Mouse (Mus musculus): ENCODE data around the gene Kctd14. TPM values are rescaled to one million over a fixed set of nuclear protein-coding genes. Genes with fewer than 3 reads are reported as not detected.
"Not testable (repeated sequence)": the region's sequence is repeated elsewhere in the genome, so short reads cannot be mapped to it uniquely, and the experiment has no call there.

Gene Kctd14
- polyA plus RNA-seq (2014; fragmentation: Nextera tagmentation; extraction: Ambion mirVana) = 0.82 and 1.2 TPM in 2 replicates

- H3K36me3 ChIP-seq (ENCODE audit: control insufficient read depth, insufficient read depth, low read length); H3K9me3 ChIP-seq (ENCODE audit: control insufficient read depth, low read length); H3K4me3 ChIP-seq (ENCODE audit: control insufficient read depth in 1 of 2, insufficient read depth in 1 of 2, low read depth in 1 of 2, low read length in 2 of 2); H3K27me3 ChIP-seq (ENCODE audit: control insufficient read depth, insufficient read depth, low read length); H3K4me2 ChIP-seq (ENCODE audit: low read length); H3K27ac ChIP-seq (replicated peaks in 1 of 2; ENCODE audit: control insufficient read depth in 1 of 2, insufficient read depth in 1 of 2, low read depth in 2 of 2, low read length in 2 of 2); ATAC-seq (ENCODE audit: insufficient number of reproducible peaks, insufficient read depth, low FRiP score, low read depth); H3K9ac ChIP-seq (ENCODE audit: low read length): not testable (repeated sequence)
- peaks cover 7 to 19% of the 10 kb centered on the region in 2 experiments for H3K4me1 ChIP-seq (ENCODE audit: control insufficient read depth in 2 of 2, insufficient read depth in 2 of 2, low read length in 2 of 2)
- 54% methylated on average over 2 of the region's 2 CpGs for WGBS
Observed at GRCm38 (mm10) chr7:97451023-97451422, at the start of gene Kctd14. Kctd14 (plus strand) TSS chr7:97451323.

GRCm38 (mm10) chr7:97407145-97407544, 44.0 kb upstream of the Kctd14 start:
- no peak overlapping the region for H3K9ac ChIP-seq (ENCODE audit: low read length)
- no peak overlapping the region for H3K27ac ChIP-seq (replicated peaks in 1 of 2; ENCODE audit: control insufficient read depth in 1 of 2, insufficient read depth in 1 of 2, low read depth in 2 of 2, low read length in 2 of 2)
- H3K4me2 ChIP-seq (ENCODE audit: low read length) = no peak overlapping the region
- no peak for ATAC-seq (ENCODE audit: insufficient number of reproducible peaks, insufficient read depth, low FRiP score, low read depth)
- 87% methylated on average over 10 of the region's 10 CpGs for WGBS
- no peaks in the 10 kb centered on the region for H3K9me3 ChIP-seq (ENCODE audit: control insufficient read depth, low read length)
- H3K4me3 ChIP-seq (ENCODE audit: control insufficient read depth in 1 of 2, insufficient read depth in 1 of 2, low read depth in 1 of 2, low read length in 2 of 2) = no peak overlapping the region
- peaks cover 0 to 4% of the 10 kb centered on the region in 2 experiments; a peak in 2 of 4 replicates for H3K4me1 ChIP-seq (ENCODE audit: control insufficient read depth in 2 of 2, insufficient read depth in 2 of 2, low read length in 2 of 2)
- peaks cover 42% of the 10 kb centered on the region for H3K36me3 ChIP-seq (ENCODE audit: control insufficient read depth, insufficient read depth, low read length)
- no peaks in the 10 kb centered on the region for H3K27me3 ChIP-seq (ENCODE audit: control insufficient read depth, insufficient read depth, low read length)

DNA sequence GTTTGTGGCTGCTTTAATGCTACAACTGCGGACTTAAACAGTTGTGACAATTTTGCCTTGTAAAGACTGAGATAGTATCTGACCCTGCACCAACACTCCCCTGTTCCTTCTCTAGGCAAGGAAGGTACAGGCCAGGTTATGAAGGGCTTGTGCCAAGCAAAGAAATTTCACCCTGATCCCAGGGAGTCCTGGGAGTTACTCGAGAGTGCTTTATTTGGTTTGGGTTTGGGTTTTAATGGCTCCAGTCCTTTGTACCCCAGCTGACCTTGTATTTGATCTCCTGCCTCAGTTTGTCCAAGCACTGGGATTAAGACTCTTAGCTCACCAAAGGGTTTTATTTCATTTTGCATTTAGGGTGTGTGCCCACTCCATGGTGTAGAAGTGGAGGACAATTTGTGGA, 40.0 kb upstream of the Kctd14 start:
- Histone ChIP-seq H3K4me1 (ENCODE audit: control insufficient read depth in 2 of 2, insufficient read depth in 2 of 2, low read length in 2 of 2) (peaks cover 0 to 10% of the 10 kb centered on the region in 2 experiments; a peak in 2 of 4 replicates), H3K4me3 (ENCODE audit: control insufficient read depth in 1 of 2, insufficient read depth in 1 of 2, low read depth in 1 of 2, low read length in 2 of 2) (no peak overlapping the region), H3K4me2 (ENCODE audit: low read length) (no peak overlapping the region), H3K27me3 (ENCODE audit: control insufficient read depth, insufficient read depth, low read length) (no peaks in the 10 kb centered on the region), H3K27ac (replicated peaks in 1 of 2; ENCODE audit: control insufficient read depth in 1 of 2, insufficient read depth in 1 of 2, low read depth in 2 of 2, low read length in 2 of 2) (no peak overlapping the region), H3K36me3 (ENCODE audit: control insufficient read depth, insufficient read depth, low read length) (peaks cover 48% of the 10 kb centered on the region), H3K9me3 (ENCODE audit: control insufficient read depth, low read length) (no peaks in the 10 kb centered on the region), H3K9ac (ENCODE audit: low read length) (no peak overlapping the region)
- no peak for ATAC-seq (ENCODE audit: insufficient number of reproducible peaks, insufficient read depth, low FRiP score, low read depth)
- 91% methylated on average over 2 of the region's 2 CpGs for WGBS

- no peaks in the 10 kb centered on the region for H3K9me3 ChIP-seq (ENCODE audit: control insufficient read depth, low read length)
- H3K27ac ChIP-seq (replicated peaks in 1 of 2; ENCODE audit: control insufficient read depth in 1 of 2, insufficient read depth in 1 of 2, low read depth in 2 of 2, low read length in 2 of 2) = no peak overlapping the region
- H3K4me3 ChIP-seq (ENCODE audit: control insufficient read depth in 1 of 2, insufficient read depth in 1 of 2, low read depth in 1 of 2, low read length in 2 of 2) = no peak overlapping the region
- peaks cover 0 to 10% of the 10 kb centered on the region in 2 experiments; a peak in 2 of 4 replicates for H3K4me1 ChIP-seq (ENCODE audit: control insufficient read depth in 2 of 2, insufficient read depth in 2 of 2, low read length in 2 of 2)
- no peak overlapping the region for H3K9ac ChIP-seq (ENCODE audit: low read length)
- peaks cover 48% of the 10 kb centered on the region for H3K36me3 ChIP-seq (ENCODE audit: control insufficient read depth, insufficient read depth, low read length)
- no peak for ATAC-seq (ENCODE audit: insufficient number of reproducible peaks, insufficient read depth, low FRiP score, low read depth)
- no peak overlapping the region for H3K4me2 ChIP-seq (ENCODE audit: low read length)
- 72% methylated on average over 3 of the region's 3 CpGs for WGBS
- no peaks in the 10 kb centered on the region for H3K27me3 ChIP-seq (ENCODE audit: control insufficient read depth, insufficient read depth, low read length)
Observed at GRCm38 (mm10) chr7:97411575-97411974, 39.5 kb upstream of the Kctd14 start.

GRCm38 (mm10) chr7:97413981-97414380, 37.1 kb upstream of the Kctd14 start:
- Histone ChIP-seq H3K27ac (replicated peaks in 1 of 2; ENCODE audit: control insufficient read depth in 1 of 2, insufficient read depth in 1 of 2, low read depth in 2 of 2, low read length in 2 of 2) (no peak overlapping the region), H3K9ac (ENCODE audit: low read length) (no peak overlapping the region)
- 93% methylated on average over 1 of the region's 1 CpGs for WGBS

DNA sequence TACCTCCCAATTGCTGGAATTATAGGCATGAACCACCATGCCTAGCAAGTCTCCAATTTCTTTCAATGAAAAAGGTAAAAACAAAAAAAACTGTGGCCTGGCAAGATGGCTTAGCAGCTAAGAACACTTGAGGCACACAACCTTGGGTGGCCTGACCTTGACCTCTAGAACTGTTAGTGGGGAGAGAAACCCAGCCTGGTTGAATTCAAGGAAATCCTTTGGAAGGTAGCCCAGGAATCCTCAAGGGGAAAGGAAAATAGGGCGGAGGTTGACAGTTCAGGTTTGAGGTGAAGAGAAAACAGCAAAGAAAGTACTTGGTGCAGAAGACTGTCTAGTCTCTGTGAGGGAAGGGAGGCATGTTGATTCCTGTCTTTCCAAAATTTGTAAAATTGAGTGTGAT, 36.7 kb upstream of the Kctd14 start:
- 55% methylated on average over 1 of the region's 1 CpGs for WGBS
- peaks cover 11 to 26% of the 10 kb centered on the region in 2 experiments for H3K4me1 ChIP-seq (ENCODE audit: control insufficient read depth in 2 of 2, insufficient read depth in 2 of 2, low read length in 2 of 2)
- H3K27me3 ChIP-seq (ENCODE audit: control insufficient read depth, insufficient read depth, low read length) = no peaks in the 10 kb centered on the region
- H3K27ac ChIP-seq (replicated peaks in 1 of 2; ENCODE audit: control insufficient read depth in 1 of 2, insufficient read depth in 1 of 2, low read depth in 2 of 2, low read length in 2 of 2) = no peak overlapping the region
- H3K9ac ChIP-seq (ENCODE audit: low read length) = no peak overlapping the region
- H3K9me3 ChIP-seq (ENCODE audit: control insufficient read depth, low read length) = no peaks in the 10 kb centered on the region
- ATAC-seq (ENCODE audit: insufficient number of reproducible peaks, insufficient read depth, low FRiP score, low read depth) = no peak
- no peak overlapping the region for H3K4me3 ChIP-seq (ENCODE audit: control insufficient read depth in 1 of 2, insufficient read depth in 1 of 2, low read depth in 1 of 2, low read length in 2 of 2)
- peaks cover 19% of the 10 kb centered on the region for H3K36me3 ChIP-seq (ENCODE audit: control insufficient read depth, insufficient read depth, low read length)
- no peak overlapping the region for H3K4me2 ChIP-seq (ENCODE audit: low read length)

More at GRCm38 (mm10) chr7:97413981-97414380, 37.1 kb upstream of the Kctd14 start:
- Histone ChIP-seq H3K4me3 (ENCODE audit: control insufficient read depth in 1 of 2, insufficient read depth in 1 of 2, low read depth in 1 of 2, low read length in 2 of 2) (no peak overlapping the region), H3K36me3 (ENCODE audit: control insufficient read depth, insufficient read depth, low read length) (peaks cover 24% of the 10 kb centered on the region), H3K9me3 (ENCODE audit: control insufficient read depth, low read length) (no peaks in the 10 kb centered on the region), H3K27me3 (ENCODE audit: control insufficient read depth, insufficient read depth, low read length) (no peaks in the 10 kb centered on the region), H3K4me1 (ENCODE audit: control insufficient read depth in 2 of 2, insufficient read depth in 2 of 2, low read length in 2 of 2) (peaks cover 10 to 25% of the 10 kb centered on the region in 2 experiments), H3K4me2 (ENCODE audit: low read length) (no peak overlapping the region)
- ATAC-seq (ENCODE audit: insufficient number of reproducible peaks, insufficient read depth, low FRiP score, low read depth) = no peak

DNA sequence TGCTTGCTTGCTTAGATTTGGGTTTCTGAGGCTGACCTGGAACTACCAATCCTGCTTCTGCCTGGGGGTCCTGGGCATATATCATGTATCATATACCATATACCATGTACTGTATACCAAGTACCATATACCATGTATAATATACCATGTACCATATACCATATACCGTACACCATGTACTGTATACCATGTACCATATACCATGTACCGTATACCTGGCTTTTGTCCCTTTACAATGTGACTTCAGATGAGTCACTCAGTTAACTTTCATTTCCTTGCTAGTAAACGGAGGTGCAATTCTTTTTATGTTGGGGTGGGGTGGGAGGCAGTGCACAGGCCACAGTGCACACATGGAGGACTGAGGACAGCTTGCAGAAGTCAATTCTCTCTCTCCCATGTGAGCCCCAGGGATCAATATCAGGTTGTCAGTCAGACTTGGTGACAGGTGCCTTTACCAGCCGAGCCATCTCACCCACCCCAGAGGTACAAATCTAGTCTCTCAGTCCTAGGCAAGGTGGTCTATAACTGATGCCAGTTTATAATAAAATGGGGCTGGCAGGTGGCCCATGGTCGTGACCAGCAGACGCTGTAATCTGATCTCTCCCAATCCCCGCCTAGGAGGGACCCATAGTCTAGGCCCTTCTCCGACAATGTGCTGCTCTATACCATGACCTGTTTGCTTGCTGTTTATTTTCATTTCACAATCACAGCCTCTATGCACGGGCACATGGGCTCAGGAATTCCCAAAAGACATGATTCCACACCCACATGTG, 36.0 kb upstream of the Kctd14 start:
- H3K36me3 ChIP-seq (ENCODE audit: control insufficient read depth, insufficient read depth, low read length) = peaks cover 12% of the 10 kb centered on the region

More for the DNA sequence above, 36.0 kb upstream of the Kctd14 start:
- 55% methylated on average over 9 of the region's 9 CpGs for WGBS
- Histone ChIP-seq H3K4me2 (ENCODE audit: low read length) (no peak overlapping the region), H3K4me3 (ENCODE audit: control insufficient read depth in 1 of 2, insufficient read depth in 1 of 2, low read depth in 1 of 2, low read length in 2 of 2) (no peak overlapping the region), H3K27ac (replicated peaks in 1 of 2; ENCODE audit: control insufficient read depth in 1 of 2, insufficient read depth in 1 of 2, low read depth in 2 of 2, low read length in 2 of 2) (no peak overlapping the region), H3K9ac (ENCODE audit: low read length) (no peak overlapping the region), H3K9me3 (ENCODE audit: control insufficient read depth, low read length) (no peaks in the 10 kb centered on the region), H3K4me1 (ENCODE audit: control insufficient read depth in 2 of 2, insufficient read depth in 2 of 2, low read length in 2 of 2) (peaks cover 11 to 26% of the 10 kb centered on the region in 2 experiments), H3K27me3 (ENCODE audit: control insufficient read depth, insufficient read depth, low read length) (no peaks in the 10 kb centered on the region)
- ATAC-seq (ENCODE audit: insufficient number of reproducible peaks, insufficient read depth, low FRiP score, low read depth) = no peak
